8 mouse cellular contexts compared by ENCODE assay signal in genomic region chr5:72646996-72647395, GRCm38 (mm10). TPM values are rescaled to one million over a fixed set of nuclear protein-coding genes. Genes with fewer than 3 reads are reported as not detected.
DNase-seq lines count a peak whose midpoint lies in the region; ATAC-seq and TF ChIP-seq lines count a peak whose summit lies in the region.

No protein-coding gene starts in this region.

- WGBS in lung, embryonic 14.5 days: 28% methylated on average over 10 of the region's 10 CpGs
- 26% methylated on average over 10 of the region's 10 CpGs for WGBS in forebrain, embryonic 11.5 days
- WGBS in limb, embryonic 10.5 days: 38% methylated on average over 10 of the region's 10 CpGs
- WGBS in neural tube, embryonic 14.5 days: 29% methylated on average over 10 of the region's 10 CpGs

- no peak overlapping the region for H3K27ac ChIP-seq in lung, embryonic 14.5 days (ENCODE audit: low read depth)
- no peak overlapping the region for H3K27ac ChIP-seq in forebrain, embryonic 11.5 days (ENCODE audit: low read depth, low read length)
- no peak overlapping the region for H3K27ac ChIP-seq in limb, embryonic 10.5 days
- H3K27ac ChIP-seq in neural tube, embryonic 14.5 days (ENCODE audit: low read depth, low read length): no peak overlapping the region

- no peak for DNase-seq in lung, embryonic 14.5 days
- DNase-seq in lung, postnatal 14 days: no peak
- no peak for DNase-seq in forebrain, embryonic 11.5 days (ENCODE audit: low spot score)
- no peak for DNase-seq in limb, embryonic 10.5 days (ENCODE audit: low spot score)
- DNase-seq in retina, embryonic 14.5 days (ENCODE audit: low spot score): no peak
- DNase-seq in right cerebral cortex, adult 18-20 months: no peak
- no peak for DNase-seq in lung, postnatal 36 days

- peak overlapping the region; percentile 6; the same call in 1 of the 2 replicates for H3K9ac ChIP-seq in lung, embryonic 14.5 days
- H3K9ac ChIP-seq in forebrain, embryonic 11.5 days (ENCODE audit: low read length): no peak overlapping the region
- 0 out of 2 replicates have a peak overlapping the region, but pooled peaks have one; percentile 44 for H3K9ac ChIP-seq in neural tube, embryonic 14.5 days (replicated peaks; ENCODE audit: low read depth, low read length)

- H3K4me1 ChIP-seq in lung, embryonic 14.5 days (ENCODE audit: insufficient read depth): no peaks in the 10 kb centered on the region
- 0 out of 2 replicates have a peak, but pooled peaks cover 2% of the 10 kb centered on the region for H3K4me1 ChIP-seq in forebrain, embryonic 11.5 days (replicated peaks; ENCODE audit: control insufficient read depth, insufficient read depth, low read length)
- peaks cover 16% of the 10 kb centered on the region for H3K4me1 ChIP-seq in limb, embryonic 10.5 days
- H3K4me1 ChIP-seq in neural tube, embryonic 14.5 days (ENCODE audit: control insufficient read depth, insufficient read depth, low read length): no peaks in the 10 kb centered on the region

- H3K9me3 ChIP-seq in lung, embryonic 14.5 days (ENCODE audit: low read depth, low read length): no peaks in the 10 kb centered on the region
- H3K9me3 ChIP-seq in forebrain, embryonic 11.5 days (ENCODE audit: control insufficient read depth, low read length): no peaks in the 10 kb centered on the region
- no peaks in the 10 kb centered on the region for H3K9me3 ChIP-seq in limb, embryonic 10.5 days (replicated peaks)
- H3K9me3 ChIP-seq in neural tube, embryonic 14.5 days (ENCODE audit: control insufficient read depth, low read length): no peaks in the 10 kb centered on the region

- no peaks in the 10 kb centered on the region for H3K36me3 ChIP-seq in lung, embryonic 14.5 days (ENCODE audit: insufficient read depth)
- H3K36me3 ChIP-seq in forebrain, embryonic 11.5 days (ENCODE audit: control insufficient read depth, insufficient read depth, low read length): no peaks in the 10 kb centered on the region
- H3K36me3 ChIP-seq in limb, embryonic 10.5 days: no peaks in the 10 kb centered on the region
- no peaks in the 10 kb centered on the region for H3K36me3 ChIP-seq in neural tube, embryonic 14.5 days (ENCODE audit: control insufficient read depth, insufficient read depth, low read length)

- no peak for TF ChIP-seq CTCF in lung, embryonic 14.5 days (IDR thresholded peaks at IDR 0.05; ENCODE audit: low read depth)

- H3K4me2 ChIP-seq in lung, embryonic 14.5 days: peak overlapping the region; percentile 89
- peak overlapping the region; percentile 92 for H3K4me2 ChIP-seq in forebrain, embryonic 11.5 days (ENCODE audit: low read depth, low read length, severe bottlenecking)
- peak overlapping the region; percentile 95 for H3K4me2 ChIP-seq in neural tube, embryonic 14.5 days (ENCODE audit: low read depth, low read length)

- no peak for ATAC-seq in lung, embryonic 14.5 days (ENCODE audit: insufficient read depth)
- ATAC-seq in forebrain, embryonic 11.5 days (replicated peaks; ENCODE audit: low FRiP score): no peak
- ATAC-seq in neural tube, embryonic 14.5 days (ENCODE audit: low read depth): 0 out of 2 replicates have a peak, but pooled peaks have one; percentile 28

- peak overlapping the region; percentile 47 for H3K4me3 ChIP-seq in lung, embryonic 14.5 days (ENCODE audit: low read depth, low read length)
- H3K4me3 ChIP-seq in forebrain, embryonic 11.5 days (ENCODE audit: low read depth, low read length): peak overlapping the region; percentile 35
- H3K4me3 ChIP-seq in limb, embryonic 10.5 days: peak overlapping the region; percentile 61
- H3K4me3 ChIP-seq in neural tube, embryonic 14.5 days (ENCODE audit: low read depth, low read length): peak overlapping the region; percentile 41

- H3K27me3 ChIP-seq in lung, embryonic 14.5 days (ENCODE audit: insufficient read depth, low read length): peaks cover 10% of the 10 kb centered on the region; the same call in 1 of the 2 replicates
- peaks cover 12% of the 10 kb centered on the region for H3K27me3 ChIP-seq in forebrain, embryonic 11.5 days (ENCODE audit: control insufficient read depth, insufficient read depth, low read length)
- peaks cover 42% of the 10 kb centered on the region for H3K27me3 ChIP-seq in limb, embryonic 10.5 days (ENCODE audit: low read depth, poor library complexity, severe bottlenecking)
- peaks cover 6% of the 10 kb centered on the region; the same call in 1 of the 2 replicates for H3K27me3 ChIP-seq in neural tube, embryonic 14.5 days (ENCODE audit: control insufficient read depth, insufficient read depth, low read length)

RNA-seq across cellular contexts. Expression of gene Nipal1, which starts 0.6 kb away (rescaled TPM):
- polyA plus RNA-seq in lung, embryonic 14.5 days (2014; fragmentation: Nextera tagmentation; extraction: Ambion mirVana): 0.29 and 0.31 TPM in 2 replicates
- polyA plus RNA-seq in forebrain, embryonic 11.5 days (2014; fragmentation: Nextera tagmentation; extraction: Ambion mirVana): 0.20 and 1.1 TPM in 2 replicates
- polyA plus RNA-seq in limb, embryonic 10.5 days (2016; fragmentation: Nextera tagmentation; extraction: Ambion mirVana): 0.76 TPM in 1 of 2 replicates, not detected in the other
- 0.50 and 1.2 TPM in 2 replicates for polyA plus RNA-seq in neural tube, embryonic 14.5 days (2014; fragmentation: Nextera tagmentation; extraction: Ambion mirVana)

RNA-seq across cellular contexts. Expression of gene Cnga1, which starts 2.9 kb away (rescaled TPM):
- polyA plus RNA-seq in lung, embryonic 14.5 days (2014; fragmentation: Nextera tagmentation; extraction: Ambion mirVana): not detected in 2 replicates
- not detected in 2 replicates for polyA plus RNA-seq in forebrain, embryonic 11.5 days (2014; fragmentation: Nextera tagmentation; extraction: Ambion mirVana)
- not detected in 2 replicates for polyA plus RNA-seq in limb, embryonic 10.5 days (2016; fragmentation: Nextera tagmentation; extraction: Ambion mirVana)
- not detected in 2 replicates for polyA plus RNA-seq in neural tube, embryonic 14.5 days (2014; fragmentation: Nextera tagmentation; extraction: Ambion mirVana)

RNA-seq across cellular contexts. Expression of gene Gm5868, which starts 59.6 kb away (rescaled TPM):
- polyA plus RNA-seq in lung, embryonic 14.5 days (2014; fragmentation: Nextera tagmentation; extraction: Ambion mirVana): 0.17 and 0.20 TPM in 2 replicates
- polyA plus RNA-seq in forebrain, embryonic 11.5 days (2014; fragmentation: Nextera tagmentation; extraction: Ambion mirVana): 1.3 and 2.0 TPM in 2 replicates
- 0.44 and 0.97 TPM in 2 replicates for polyA plus RNA-seq in limb, embryonic 10.5 days (2016; fragmentation: Nextera tagmentation; extraction: Ambion mirVana)
- polyA plus RNA-seq in neural tube, embryonic 14.5 days (2014; fragmentation: Nextera tagmentation; extraction: Ambion mirVana): 7.3 TPM in 2 replicates
